Mouse (Mus musculus): Measurements from ENCODE around the gene Itpka.
"Not testable (repeated sequence)": the region's sequence is repeated elsewhere in the genome, so short reads cannot be mapped to it uniquely, and the experiment has no call there.

The Itpka gene

DNA sequence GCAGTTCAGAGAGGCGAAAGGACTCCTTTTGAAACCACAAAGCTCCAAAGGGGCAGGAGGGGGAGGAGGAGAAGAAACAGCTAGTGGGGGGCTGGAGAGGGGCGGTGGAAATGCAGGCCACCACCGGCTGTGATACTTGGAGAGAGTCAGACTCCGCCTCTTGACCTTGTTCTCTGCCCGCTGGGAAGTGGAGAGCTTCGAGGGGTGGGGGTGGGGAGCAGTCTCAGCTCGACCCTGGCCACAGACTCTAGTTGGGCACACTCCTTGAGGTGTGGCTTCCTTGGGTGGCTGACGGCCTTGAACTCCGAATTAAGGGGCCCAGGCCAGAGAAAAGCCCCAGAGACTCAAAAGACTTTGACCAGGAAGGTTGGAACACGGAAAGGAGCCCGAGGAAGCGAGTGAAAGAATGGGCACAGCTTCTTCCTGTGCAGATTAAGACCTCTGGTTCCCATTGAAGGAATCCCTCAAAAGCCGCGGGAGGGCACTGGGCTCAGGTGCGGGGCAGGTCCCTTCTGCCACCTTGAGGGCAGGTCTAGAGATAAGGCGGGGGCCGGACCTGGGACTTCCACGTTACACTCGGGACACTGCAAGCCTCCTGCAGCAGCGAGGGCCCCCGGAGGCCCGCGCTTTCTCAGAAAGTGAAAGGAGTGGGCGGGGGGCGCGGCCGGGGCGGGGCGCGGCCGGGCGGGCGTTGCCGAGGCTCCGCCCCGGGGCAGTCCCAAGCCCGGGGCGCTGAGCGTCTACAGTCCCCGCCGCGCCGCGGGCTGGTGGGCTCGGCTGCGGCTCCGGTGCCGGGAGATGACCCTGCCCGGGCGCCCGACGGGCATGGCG, at the start of gene Itpka:
Gene Itpka (plus strand): TSS at position 757 of the 831 bp plus-strand sequence.
- no peak for DNase-seq

DNA sequence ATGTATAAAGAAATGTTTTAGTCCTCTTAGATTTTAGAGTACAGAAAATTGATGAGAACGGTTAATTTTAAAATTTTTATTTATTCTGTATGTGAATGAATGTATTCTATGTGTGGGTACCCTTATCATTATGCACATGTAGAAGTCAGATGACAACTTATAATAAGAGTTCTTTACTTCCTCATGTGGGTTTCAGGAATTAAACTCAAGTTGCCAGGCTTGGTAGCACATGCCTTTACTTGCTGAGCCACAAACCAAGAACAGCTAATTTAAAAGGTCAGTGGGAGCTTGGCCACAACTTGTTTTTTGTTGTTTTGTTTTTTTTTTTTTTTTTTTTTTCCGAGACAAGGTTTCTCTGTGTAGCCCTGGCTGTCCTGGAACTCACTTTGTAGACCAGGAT, 47.3 kb upstream of the Itpka start:
- DNase-seq: no peak

DNA sequence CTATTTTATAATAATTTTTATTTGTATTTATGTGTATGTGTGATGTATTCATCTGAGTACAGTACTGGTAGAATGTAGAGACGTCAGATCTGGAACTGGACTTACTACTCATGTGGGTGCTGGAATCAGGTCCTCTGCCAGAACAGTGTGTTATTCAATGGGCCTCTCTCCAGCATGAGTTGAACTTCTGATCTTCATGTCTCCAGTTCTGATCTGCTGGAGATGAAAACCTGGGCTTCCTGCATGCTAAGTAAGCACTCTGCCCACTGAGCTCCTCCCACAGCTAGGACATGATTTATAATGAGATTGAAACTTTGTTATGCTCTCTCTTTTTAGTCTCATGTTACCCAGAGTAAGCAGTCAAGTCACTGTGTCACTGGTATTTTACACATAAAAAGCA, 46.0 kb upstream of the Itpka start:
- DNase-seq: no peak

DNA sequence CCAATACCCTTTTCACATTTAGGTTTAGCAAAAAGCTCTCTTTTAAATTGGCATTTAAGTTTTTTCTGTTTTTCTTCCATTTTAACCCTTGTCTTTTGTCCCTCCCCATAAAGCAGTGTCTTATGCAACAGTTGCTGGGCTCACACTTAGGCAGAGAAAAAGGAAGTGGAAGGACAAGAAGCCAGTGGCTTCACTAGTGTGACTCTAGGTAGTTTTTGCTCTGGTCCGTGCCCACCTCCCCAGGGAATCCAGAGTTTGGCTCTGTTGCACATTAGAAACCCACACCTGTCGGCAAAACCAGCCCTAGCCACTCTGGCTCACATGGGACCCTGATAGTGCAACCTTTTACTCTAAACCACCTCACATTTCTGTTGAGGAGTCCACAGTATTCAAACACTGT, 43.7 kb upstream of the Itpka start:
- DNase-seq: no peak

DNA sequence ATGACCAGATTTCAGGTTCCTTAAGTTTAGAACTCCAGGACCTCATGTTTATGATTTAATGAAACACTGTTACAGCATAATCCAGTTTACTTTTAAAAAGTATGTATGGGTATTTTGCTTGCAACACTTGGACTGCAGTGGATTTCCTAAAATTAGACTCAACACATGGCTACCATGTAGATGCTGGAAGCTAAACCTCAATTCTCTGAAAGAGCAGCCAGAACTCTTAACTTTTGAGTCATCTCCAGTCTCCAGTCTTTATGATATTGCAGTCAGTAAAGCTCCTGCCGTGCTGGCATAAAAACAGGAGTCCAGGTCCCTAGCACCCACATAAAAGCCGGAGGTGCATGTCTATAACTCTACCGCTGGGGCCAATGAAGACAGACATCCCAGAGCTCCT, 42.2 kb upstream of the Itpka start:
- DNase-seq: no peak

DNA sequence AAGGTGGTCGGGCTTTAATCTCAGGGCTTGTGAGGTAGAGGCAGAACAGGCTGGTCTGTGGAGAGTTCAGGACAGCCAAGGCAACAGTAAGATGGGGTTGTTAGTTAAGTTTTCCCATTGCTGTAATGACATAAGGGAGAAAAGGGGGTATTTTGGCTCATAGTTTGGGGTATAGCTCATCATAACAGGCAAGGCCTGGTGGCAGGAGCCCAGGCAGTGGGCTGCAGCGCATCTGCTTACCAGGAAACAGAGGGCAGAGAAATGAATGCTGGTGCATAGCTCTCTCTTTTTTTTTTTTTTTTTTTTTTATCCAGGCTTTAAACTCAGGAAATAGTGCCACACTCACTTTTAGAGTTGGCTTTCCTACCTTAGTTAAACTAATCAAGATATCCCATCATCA, 39.0 kb upstream of the Itpka start:
- DNase-seq: peak; percentile 84

DNA sequence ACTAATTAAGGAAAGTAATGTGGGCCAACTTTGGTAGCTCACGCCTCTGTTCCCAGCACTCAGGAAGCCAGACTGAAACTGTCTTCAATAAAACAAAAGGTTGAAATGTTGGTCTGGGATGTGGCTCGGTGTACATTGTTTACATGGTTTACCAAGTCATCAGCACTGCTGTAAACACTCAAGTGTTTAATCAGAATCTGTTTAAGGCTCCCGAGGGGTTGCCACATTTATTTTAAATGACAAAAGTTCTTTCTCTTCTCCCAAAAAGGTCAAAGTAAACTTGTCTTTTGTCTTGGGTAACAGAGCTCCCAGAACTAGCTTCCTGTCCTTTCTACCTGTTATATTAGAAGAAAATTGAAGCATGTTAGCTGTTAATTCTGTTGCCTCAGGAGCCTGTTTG, 34.5 kb upstream of the Itpka start:
- no peak for DNase-seq

DNA sequence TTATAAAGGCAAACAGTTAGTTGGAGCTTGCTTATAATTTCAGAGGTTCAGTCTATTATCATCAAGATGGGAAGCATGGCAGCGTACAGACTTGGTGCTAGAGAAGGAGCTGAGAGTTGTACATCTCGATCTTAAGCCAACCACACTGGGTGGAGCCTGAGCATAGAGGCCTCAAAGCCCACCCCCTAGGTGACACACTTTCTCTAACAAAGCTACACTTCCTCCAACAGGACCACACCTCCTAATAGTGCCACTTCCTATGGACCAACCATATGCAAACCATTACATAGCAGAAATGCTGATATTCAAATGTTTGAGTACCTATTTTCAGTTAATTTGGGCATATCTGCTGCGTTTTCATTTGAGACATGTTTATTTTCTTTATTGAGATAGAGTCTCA, 32.1 kb upstream of the Itpka start:
- DNase-seq: no peak

DNA sequence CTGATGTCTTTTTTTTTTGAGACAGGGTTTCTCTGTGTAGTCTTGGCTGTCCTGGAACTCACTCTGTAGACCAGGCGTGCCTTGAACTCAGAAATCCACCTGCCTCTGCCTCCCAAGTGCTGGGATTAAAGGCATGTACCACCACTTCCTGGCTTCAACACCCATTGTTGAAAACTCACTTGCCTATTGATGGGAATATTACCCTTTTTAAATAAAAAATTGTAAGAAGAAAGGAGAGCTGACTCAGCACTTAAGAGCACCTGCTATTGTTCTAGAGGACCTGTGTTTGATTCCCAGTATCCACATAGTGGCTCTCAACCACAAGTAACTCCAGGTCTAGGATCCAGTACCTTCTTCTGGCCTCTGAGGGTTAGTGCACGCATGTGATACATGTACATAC, 26.3 kb upstream of the Itpka start:
- DNase-seq: not testable (repeated sequence)

DNA sequence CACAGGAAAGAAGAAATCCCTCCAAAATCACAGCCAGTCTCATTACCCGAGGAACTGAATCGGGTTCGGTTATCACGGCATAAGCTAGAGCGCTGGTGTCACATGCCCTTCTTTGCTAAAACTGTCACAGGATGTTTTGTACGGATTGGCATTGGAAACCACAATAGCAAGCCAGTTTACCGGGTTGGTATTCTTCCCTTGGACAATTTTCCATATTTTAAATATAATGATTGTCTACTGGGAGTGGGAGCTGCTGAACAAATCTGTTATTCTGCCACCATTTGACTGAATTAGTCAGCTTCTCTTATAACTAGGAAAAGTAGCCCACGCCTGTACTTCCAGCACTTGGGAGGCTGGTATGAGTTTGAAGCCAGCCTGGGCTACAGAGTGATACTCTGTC, 21.1 kb upstream of the Itpka start:
- peak; percentile 70 for DNase-seq

DNA sequence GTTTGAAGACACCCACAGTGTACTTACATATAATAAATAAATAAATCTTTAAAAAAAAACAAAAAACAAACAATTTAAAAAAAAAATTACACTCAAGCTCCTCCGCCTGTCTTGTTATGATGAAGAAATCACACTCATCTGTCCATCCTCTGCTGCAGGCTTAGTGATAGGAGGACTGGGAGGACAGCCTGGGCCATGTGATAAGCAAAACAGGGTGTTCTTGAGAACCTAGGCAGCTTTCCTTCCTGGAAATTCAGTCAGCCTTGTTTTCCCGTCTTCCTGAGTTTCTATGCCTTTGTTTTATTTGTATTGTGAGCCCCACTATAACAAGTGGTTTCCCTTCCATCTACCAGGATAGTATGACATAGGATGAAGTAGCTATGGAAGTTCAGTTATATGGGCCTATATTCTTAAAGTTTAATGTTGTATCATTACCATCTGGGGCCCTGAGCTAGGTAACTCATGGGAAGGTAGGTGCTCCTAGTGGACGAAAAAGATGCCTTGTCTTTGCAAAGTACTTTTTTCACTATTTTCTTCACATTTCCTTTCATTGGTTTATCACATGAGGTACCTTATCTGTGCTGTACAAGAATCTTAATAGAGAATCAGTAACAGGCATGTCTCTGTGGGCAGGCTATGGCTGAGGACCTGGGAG, 14.2 kb upstream of the Itpka start:
- no peak for DNase-seq

DNA sequence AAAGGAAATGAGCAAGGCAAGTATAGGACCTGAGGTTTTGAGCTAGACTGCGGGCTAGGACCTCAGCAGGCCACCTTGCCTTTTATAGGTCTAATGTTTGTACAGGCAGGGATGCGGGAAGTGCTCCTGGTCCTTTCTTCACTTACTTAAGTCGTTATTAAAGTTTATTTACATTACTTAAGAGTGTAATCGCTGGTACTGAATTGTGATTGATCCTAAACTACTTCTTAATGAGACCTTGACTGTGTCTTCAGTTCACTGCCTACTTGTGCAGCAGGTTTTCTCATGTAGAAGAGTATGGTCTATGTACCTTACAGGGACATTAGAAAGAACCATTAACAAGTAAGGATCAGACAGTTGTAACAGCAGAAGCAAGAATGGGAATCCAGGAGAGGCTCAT, 11.4 kb upstream of the Itpka start:
- no peak for DNase-seq

DNA sequence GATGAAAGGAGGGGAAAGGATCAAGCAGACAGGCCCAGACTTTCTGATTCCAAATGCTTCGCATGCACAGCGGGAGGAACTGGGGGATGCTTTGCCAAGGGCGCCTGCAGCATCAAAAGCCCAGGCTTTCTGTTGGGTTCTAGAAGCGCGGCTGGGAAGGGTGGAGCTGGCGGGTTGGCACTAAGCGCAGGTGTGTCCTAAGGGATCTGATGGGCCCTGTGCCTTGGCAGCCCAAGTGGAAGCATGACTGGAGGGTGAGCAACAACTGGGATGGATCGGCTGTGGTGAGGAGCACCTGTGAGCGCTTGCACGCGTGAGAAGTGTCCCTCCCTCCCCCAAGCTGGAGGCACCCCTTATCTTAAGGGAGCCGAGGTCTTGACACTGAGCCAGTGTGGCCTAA, 5.0 kb upstream of the Itpka start:
- DNase-seq: no peak

DNA sequence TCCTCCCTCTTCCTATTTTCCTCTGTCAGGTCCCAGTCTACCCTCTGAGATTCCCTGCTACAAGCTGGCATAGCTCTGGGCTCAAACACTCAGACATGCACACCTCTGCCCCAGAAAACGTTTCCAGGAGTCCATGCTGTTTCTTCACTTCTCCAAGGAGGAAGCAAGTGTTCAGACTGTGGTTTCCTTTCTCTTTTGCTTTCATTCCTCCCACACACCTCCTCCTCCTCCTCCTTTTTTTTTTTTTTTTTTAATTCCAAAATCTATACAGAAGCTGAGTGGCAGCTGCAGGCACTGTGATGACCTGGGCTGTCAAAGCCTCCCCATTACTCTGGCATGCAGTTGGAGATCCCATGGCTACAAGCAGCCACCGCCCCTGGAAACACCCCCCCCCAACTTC, 1.6 kb upstream of the Itpka start:
- no peak for DNase-seq

DNA sequence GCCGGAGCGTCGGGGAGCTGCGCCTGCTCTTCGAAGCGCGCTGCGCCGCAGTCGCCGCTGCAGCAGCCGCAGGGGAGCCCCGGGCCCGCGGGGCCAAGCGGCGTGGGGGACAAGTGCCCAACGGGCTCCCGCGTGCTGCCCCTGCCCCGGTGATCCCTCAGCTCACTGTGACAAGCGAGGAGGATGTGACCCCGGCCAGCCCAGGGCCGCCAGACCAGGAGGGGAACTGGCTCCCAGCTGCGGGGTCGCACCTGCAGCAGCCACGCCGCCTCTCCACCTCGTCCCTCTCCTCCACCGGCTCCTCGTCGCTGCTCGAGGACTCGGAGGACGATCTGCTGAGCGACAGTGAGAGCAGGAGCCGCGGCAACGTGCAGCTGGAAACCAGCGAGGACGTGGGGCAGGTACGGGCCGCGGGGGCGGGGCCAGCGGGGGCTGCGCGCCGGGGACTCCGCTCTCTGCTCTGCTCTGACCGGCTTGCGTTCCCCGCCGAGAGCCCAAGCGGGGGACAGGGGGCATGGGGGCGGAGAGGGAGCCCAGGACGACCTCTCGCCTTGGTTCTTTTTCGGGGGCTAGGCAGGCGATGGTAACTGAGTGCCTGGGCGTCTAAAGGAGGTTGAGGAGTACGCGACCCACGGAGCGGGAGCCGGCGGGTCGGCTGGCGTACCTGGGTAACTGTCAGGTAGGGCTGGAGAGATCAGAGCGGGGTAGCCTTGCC, 481 bp downstream of the Itpka start:
- no peak for DNase-seq

DNA sequence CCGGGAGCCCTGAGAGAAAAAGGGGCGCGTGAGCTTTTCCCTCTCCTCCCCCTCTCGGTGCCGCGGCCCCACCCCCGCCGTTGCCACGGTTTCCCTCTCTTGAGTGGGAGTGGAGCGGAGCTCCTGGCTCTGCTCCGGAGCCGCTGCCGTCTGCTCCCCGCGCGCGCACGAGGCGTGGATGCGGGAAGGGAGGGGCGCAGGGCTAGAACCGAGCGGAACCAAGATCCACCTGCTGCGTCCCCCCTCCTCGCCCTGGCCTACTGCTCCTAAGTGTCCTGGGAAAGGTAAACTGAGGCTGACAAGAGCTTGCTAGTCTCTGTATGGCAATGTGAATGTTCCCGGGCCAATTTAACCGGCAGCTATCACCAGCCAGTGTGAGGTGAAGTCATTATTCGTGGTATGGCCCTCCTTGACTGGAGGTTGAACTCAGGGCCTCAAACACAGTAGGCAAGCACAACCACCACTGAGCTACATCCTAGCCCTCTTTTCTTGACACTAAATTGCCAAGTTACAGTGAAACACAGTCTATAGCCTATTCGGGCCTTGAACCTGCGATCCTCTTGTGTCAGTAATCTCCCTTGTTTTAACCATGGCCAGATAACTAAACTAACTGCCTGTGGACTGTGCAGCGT, 1.2 kb downstream of the Itpka start:
- peak; percentile 79 for DNase-seq

DNA sequence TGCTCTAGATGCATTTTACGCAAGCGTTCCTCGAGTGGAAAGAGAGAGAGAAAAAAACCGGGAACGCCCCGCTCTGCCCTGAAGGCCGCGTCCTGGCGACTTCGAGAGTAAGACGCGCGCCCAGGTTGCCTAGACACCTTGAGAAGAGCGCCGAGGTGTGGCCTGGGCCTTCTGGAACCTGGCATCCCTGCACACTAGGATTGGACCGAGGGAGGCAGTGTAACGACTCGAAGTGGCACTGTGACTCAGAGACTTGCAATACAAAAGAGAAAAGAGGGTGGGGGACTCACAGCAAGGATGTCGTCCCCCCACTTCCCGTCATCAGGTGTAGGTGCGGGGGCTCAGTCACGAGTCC, 1.6 kb downstream of the Itpka start:
- no peak for DNase-seq

DNA sequence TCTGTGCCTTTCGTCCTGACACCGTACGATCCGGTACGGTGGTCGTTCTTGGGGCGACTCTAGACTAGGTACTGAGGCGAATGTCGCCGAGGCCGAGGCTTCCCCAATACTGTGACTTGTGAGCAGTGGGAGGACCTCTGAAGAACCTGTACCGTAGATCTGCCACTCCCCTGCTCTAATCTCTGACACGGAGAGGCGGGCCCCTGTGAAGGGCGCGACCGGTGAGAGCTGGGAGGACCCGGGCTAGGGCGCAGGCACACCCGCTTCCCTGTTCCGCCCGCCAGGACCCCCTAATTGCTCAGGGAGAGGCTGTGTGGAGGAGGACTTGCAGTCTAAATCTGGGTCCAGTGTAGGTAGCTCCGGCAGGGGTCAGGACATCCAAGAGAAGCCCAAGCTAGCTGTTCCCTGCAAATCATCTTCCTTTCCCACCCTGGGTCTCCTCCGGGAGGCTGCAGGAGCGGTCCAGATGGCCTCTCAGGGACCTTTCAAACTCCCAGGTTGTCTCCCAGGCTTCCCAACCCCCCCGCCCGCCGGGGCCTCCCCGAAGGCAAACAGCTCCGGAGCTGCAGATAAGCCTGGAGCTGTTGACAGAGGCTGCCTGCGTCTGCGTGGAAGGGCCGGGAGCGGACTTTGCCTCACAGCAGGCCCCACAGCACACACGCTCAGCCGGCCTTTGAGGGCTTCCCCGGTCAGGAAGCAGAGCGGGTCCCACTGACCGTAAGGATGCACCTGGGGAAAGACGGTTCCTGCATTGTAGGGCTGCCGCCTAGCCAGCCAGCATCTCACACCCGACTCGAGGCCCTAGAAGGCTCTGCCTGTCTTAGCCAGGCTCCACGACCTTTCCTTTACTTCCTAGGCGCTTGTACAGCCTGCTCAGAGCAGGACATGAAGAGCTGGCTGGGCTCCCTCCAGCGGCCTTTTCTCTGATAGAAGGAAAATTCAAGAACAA, 2.3 kb downstream of the Itpka start:
- no peak for DNase-seq

DNA sequence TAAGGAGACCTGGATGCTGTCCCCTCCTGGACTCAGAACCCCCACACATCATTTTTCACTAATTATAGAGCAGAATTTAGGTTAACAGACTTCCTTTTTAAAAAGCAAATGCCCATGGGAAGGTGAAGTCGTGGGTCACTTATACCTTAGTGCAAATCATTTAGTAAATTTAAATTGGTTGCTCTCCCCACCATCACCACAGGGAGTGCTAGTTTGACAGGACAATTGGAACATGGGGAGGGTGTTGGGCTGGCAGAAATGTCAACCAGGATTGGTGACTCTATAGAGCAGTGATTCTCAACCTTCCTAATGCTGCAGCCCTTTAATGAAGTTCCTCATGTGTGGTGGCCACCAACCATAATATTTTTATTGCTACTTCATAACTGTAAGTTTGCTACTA, 3.1 kb downstream of the Itpka start:
- DNase-seq: no peak

DNA sequence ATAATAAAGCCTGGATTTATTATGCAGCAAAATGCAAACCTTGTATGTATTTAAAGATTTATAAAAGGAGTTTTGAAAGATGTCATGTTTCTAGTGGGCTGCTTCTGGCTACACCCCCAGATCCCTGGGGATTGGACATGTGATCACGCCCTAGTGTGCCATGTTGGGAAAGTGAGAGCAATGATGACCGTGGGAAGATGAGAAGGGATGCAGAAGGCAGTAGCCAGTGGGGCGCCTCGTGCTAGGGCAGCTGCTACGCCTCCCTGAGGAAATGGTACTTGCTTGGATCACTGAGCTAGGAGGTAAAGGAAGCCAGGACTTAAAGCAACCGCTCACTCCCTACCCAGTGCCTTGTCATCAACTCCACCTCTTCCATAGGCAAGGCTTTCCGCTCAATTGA, 5.4 kb downstream of the Itpka start:
- peak; percentile 68 for DNase-seq

DNA sequence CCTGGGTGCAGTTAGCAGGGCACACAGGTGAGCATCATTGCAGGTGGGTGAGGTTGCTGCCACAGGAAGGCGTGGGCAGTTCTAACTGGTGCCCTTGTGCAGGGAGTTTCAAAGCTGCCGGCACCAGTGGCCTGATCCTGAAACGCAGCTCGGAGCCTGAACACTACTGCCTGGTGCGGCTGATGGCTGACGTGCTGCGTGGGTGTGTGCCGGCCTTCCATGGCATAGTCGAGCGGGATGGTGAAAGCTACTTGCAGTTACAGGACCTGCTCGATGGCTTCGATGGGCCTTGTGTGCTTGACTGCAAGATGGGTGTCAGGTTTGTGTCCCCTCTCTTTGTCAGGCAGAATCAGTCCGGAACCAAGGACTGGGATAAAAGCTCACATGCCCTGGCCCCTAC, 7.1 kb downstream of the Itpka start:
- DNase-seq: no peak

DNA sequence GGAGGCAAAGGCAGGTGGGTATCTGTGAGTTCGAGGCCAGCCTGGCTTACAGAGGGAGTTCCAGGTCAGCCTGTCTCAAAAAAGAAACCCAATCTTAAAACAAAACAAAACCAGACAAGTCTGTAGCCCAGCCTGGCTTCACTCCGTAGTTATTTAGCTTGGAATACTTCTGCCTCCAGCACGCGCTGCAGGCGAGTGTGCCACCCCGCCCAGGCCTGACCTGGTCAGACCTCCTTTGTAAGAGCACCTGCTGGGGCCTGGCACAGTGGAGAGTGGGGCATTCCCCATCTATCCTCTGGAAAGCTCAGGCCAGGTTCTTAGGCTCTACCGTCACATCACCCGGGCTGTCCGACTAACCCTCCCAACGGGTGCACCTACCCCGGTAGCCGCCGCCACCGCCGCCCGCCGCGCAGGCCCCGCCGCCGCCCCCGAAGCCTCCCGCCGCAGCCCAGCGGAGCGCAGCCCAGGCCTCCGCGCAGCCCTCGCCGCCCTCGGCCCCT, 15.5 kb downstream of the Itpka start:
- no peak for DNase-seq

Measured in layer of hippocampus, adult 9-11 months (tissue).